Mouse (Mus musculus): ENCODE results near the gene Spry1.

Spry1 gene

DNA sequence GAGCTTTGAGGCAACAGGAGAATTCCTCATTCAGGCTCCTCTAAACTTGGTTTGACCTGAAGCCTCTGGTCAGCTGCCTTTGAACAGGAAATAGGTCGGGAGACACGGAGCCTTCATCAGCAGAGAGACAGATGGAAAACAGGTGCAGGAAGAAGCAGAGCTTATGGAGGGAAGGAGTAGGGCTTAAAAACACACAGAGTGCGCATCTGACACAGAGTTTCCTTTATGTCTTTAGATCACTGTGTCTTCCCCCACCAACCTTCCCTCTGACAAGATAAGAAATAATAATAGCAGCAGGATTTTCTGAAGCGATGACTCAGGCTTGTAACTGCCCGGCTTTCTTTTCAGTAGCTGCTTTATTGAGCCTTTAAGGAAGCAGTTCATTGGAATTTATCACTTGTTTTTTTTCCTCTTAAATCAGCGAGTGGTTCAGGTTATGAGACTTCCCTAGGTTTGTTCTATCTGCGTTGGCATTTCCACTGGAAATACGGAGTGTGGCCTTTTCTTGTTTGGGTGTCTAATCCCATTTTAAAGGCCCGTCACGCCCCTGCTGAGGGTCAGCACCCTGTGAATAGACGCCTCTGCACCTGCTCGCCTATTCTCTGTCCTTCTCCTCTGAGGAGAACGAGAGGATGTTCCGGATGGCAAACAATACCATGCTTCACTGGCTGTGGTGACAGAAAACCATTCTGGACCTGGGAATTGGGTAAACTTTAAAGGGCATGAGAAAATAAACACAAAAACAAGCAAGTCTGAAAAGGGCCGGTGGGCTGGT lies 32.7 kb downstream of the Spry1 start:
- peak; percentile 43 for DNase-seq (ENCODE audit: inconsistent ontology term)

DNA sequence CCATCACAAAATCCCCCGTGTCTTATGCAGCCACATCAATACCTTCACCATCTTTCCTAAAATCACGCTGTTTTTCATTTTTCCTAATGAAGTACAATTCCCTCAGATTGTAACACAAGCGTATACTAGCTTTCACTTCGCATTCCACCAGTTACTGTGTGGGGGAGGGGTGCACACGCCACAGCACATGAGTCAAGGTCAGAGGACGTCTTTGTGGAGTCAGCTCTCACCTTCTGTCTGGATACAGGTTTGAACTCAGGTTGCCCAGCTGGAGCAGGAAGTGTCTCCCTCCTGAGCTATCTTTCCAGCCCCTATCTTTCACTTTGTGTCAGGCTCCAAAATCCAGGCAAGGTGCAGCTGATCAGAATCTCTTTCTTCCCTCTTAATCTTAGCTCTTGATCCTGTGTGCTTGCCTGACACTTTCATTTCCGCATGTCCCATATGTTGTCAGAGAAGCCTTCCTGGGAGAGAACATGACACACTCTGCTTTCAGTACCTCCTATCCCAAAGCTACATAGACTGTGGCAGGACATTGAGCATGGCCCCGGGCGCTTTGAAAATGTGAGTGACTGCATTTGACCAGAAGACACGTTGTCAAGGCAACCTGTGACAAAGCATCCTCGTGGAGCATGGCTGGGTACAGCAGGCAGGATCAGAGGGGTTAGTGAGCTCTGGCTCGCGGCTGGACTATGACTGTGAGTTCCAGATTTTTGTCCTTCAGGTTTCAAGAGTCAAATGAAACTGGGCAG lies 33.9 kb downstream of the Spry1 start:
- DNase-seq (ENCODE audit: inconsistent ontology term) = peak; percentile 46

DNA sequence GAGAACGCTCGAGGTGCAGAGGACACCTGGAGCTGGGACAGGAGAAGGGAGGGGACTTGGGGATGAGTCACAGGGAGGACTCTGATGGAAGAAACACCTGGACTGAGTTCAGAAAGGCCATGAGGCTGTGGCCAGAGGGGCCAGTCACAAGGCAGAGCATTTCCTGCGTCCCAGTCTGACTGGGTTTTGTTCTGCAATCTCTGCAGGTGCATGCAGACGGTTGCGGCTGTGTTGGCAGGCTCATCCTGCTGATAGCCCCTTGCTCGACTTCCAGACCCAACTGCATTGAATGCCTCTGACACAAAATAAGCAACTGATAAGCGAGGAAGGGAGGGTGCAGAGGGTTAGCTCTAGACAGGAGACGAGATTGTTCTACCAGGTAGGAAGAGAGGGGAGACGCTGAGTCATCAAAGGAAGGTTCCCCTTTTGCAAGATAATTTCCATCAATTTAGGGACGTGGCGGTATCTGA lies 35.3 kb downstream of the Spry1 start:
- DNase-seq (ENCODE audit: inconsistent ontology term) = no peak

DNA sequence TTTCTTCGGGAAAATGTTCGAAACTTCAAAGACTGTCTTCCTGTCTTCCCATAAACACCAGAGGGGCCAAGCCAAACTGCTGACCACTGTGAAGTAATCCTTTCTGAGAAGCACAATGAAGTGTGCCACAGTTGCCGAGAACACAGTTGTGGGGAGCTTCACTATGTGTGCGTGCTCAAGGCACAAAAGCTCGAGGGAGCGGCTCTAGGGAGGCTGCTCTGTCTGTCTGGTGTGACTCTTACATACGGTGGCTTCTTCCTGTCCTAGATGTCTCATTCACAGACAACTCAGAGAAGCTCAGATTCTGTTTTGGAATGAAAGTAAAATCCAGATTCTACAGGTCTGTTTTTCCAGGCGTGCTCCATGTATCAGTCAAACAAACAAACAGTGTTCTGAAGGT lies 36.5 kb downstream of the Spry1 start:
- no peak for DNase-seq (ENCODE audit: inconsistent ontology term)

DNA sequence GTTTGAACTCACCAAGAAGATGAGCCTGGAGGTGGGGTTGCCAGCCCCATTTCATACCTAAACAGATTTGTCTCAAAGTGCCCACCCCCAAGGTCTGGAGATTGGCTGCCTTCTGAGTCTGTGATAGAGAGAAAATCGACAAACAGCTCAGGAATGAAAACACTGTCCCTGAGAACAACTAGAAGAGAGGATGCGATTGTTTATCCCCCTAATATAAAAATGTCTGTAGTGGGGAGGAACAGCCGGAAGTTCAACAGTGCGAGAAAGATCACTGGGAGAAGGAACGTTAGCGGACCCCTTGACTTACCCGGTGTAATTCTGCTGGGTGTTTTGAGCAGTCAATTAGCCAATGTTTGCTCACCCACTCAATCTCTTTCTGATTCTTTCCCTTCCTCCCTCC lies 46.5 kb downstream of the Spry1 start:
- DNase-seq (ENCODE audit: inconsistent ontology term) = no peak

DNA sequence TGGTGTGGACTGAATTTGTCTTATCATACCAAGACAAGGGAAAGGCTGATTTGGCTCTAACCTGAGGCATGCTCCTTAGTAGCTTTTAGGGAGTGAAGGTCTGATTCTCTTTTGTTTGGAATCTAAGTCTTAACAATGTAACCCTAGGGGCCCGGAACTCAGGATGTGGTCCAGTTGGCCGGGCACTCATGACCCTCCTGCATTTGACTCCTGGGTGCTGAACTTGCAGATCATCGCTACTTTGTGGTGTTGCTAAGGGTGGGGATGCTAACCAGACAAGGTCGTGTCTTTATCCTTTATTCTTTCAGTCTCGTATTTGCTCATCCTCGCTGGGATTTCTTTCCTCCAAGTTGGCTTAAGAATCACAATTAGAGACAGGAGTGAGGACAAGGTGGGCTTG lies 47.0 kb downstream of the Spry1 start:
- DNase-seq (ENCODE audit: inconsistent ontology term) = no peak

DNA sequence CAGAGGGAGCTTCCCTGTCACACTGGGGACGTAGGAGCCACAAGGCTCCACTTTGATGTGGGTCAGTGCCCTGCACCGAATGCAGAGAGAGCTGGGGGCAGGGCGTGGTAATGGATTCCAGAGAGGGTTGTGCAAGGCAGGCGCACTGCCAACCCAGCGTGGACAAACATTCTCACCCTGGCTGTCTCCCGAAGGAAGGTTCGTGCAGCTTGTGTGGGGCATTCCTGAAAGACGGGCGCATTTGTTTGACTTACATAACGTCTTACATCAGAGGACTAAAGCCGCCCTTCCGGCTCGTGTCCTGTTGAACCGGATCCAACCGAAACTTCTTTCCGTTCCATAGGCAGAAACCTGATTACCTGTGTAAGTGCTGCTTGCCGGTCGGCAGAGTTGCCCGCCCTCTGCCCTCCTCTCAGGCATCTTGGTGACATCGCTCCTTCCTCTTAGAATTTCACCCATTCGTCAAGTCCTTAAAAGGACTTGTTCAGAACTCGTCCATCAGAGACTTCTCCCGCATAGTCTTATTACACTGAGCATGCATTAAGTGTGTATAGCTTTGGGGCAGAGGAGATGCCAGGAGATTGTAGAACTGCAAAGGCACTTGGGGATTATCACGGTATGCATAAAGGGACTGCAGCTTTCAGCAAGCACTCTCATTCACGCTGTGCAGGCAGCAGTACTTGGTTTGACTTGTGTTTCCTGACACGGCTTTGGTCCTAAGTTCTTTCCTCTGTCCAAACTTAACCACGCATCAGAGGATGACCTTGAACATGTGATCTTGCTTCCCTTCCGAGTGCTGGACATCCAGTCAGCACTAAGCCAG lies 47.6 kb downstream of the Spry1 start:
- peak; percentile 50 for DNase-seq (ENCODE audit: inconsistent ontology term)

DNA sequence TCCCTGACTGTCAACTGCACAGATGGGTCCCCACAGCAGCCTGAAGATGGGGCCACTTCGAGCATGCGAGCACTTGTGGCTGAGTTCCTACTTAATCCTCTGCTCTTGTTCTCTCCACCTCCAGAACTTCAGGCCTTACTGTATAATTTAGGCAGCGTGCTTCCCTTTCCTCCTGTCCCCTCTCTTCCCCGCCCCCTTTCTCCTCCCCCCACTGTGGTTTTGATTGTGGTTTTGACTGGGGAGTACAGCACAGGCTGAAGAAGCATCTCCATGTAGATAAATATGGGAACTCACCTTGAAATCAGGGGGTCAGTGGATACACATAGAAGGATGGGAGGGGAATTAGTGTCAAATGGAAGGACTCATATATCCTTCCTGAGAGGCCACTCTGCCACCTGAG lies 53.2 kb downstream of the Spry1 start:
- DNase-seq (ENCODE audit: inconsistent ontology term) = no peak

DNA sequence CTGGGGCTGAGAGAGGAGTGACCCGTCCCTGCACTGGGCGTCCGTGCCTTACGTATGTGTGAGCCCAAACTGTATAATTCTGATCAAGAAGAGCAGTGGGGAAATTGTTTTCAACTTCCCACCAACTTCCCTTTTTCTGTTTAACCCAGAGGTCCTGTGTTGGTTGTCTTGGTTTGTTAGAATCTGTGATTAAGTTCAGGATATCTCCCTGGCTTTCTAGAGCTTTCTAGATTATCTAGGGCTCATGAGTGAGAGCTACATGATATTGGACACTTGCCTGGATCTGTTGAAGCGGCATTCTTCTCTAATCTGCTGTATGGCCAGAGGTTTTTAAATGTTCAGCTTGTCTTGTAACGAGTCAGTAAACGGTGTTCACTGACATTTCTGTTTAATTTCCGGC lies 53.8 kb downstream of the Spry1 start:
- no peak for DNase-seq (ENCODE audit: inconsistent ontology term)
